ENCODE assay signal across 8 mouse cellular contexts in genomic region chr7:130266166-130266490, GRCm38 (mm10).
DNase-seq lines count a peak whose midpoint lies in the region; ATAC-seq and TF ChIP-seq lines count a peak whose summit lies in the region.

No protein-coding gene starts in this region.

- H3K4me1 ChIP-seq in forebrain, postnatal 0 days (ENCODE audit: insufficient read depth), result peaks cover 18% of the 10 kb centered on the region

- TF ChIP-seq CTCF in forebrain, postnatal 0 days (IDR thresholded peaks at IDR 0.05; ENCODE audit: low read depth), result no peak

- H3K36me3 ChIP-seq in forebrain, postnatal 0 days (ENCODE audit: insufficient read depth), result no peaks in the 10 kb centered on the region

- under 1% methylated on average over 40 of the region's 52 CpGs for WGBS in forebrain, postnatal 0 days

- H3K4me2 ChIP-seq in forebrain, postnatal 0 days (ENCODE audit: low read depth), result peak overlapping the region; percentile 91

- peak overlapping the region; percentile 76 for H3K27ac ChIP-seq in forebrain, postnatal 0 days (ENCODE audit: low read depth, low read length)

- H3K9me3 ChIP-seq in forebrain, postnatal 0 days (ENCODE audit: low read length), result no peaks in the 10 kb centered on the region

- DNase-seq in Muller cell, postnatal 12 days (ENCODE audit: inconsistent ontology term), result peak; percentile 91
- DNase-seq in cerebellum, adult 18-20 months, result peak; percentile 12 to 30
- peak; percentile 66 for DNase-seq in forebrain, postnatal 0 days
- DNase-seq in heart, postnatal 36 days, result peak; percentile 78
- peak; percentile 92 to 95 for DNase-seq in kidney, postnatal 4 days
- peak; percentile 91 to 95 for DNase-seq in lung, postnatal 4 days
- peak; percentile 52 for DNase-seq in right cerebral cortex, postnatal 14 days
- no peak for DNase-seq in c-Kit-positive CD71-positive TER-119-positive erythroid progenitor cells, embryonic 14.5 days (ENCODE audit: low spot score)

- H3K27me3 ChIP-seq in forebrain, postnatal 0 days (ENCODE audit: insufficient read depth, low read length), result no peaks in the 10 kb centered on the region

- peak overlapping the region; percentile 61 for H3K4me3 ChIP-seq in forebrain, postnatal 0 days (ENCODE audit: low read depth, low read length)

- intact Hi-C loops in heart, postnatal 36 days (cut with DNase I), result no loop called here

- peak; percentile 67 for ATAC-seq in forebrain, postnatal 0 days

- H3K9ac ChIP-seq in forebrain, postnatal 0 days, result peak overlapping the region; percentile 69
